Mouse (Mus musculus) lung, postnatal 0 days (tissue): Measurements from ENCODE around the gene Atp2c2.

Experiments used
- CTCF ChIP-seq: IDR thresholded peaks from 2 replicates; pipeline ENCODE4 v1.5.1; 2016; ENCODE audit warnings: antibody characterized with exemption, mild to moderate bottlenecking
- EP300 ChIP-seq: IDR thresholded peaks from 2 replicates; pipeline ENCODE4 v1.6.1; 2016; ENCODE audit warnings: antibody characterized with exemption, mild to moderate bottlenecking, control low read depth

DNA sequence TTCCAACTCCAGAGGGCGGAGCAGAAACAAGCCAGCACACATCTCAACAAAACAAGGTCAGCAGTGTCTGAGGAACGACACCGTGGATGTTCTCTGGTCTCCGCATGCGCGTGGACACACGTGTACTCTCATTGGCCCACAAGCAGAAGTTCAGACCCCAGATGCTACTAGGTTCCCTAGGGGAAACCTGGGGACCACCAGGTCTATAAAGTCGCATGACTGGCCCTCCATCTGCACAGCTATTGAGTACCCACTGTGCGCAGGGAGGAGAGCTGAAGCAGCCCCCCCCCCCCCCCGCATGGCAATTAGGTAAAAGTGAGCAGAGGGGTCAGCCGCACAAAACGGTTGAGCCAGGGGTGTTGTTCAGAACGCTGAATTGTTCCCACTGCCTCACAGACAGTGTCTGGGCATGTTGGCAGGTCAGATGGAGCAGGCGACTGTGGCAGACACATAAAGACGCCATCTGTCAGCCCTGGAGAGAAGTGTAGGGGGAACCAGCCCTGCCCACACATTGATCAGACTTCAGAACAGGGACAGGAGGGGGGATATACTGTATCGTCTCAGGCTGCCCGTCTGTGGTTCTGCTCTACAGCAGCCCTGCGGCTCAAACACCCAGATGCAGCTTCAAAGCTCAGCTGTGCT lies 86.1 kb downstream of the Atp2c2 start:
- TF ChIP-seq CTCF (no peak), EP300 (no peak)
